Mouse (Mus musculus): ENCODE measurements around the gene Cdkn1b. TPM values are rescaled to one million over a fixed set of nuclear protein-coding genes. Genes with fewer than 3 reads are reported as not detected.

Cdkn1b gene
- total RNA-seq (2023), result 10 to 100 TPM; 80.4 to 91.7 TPM

DNA sequence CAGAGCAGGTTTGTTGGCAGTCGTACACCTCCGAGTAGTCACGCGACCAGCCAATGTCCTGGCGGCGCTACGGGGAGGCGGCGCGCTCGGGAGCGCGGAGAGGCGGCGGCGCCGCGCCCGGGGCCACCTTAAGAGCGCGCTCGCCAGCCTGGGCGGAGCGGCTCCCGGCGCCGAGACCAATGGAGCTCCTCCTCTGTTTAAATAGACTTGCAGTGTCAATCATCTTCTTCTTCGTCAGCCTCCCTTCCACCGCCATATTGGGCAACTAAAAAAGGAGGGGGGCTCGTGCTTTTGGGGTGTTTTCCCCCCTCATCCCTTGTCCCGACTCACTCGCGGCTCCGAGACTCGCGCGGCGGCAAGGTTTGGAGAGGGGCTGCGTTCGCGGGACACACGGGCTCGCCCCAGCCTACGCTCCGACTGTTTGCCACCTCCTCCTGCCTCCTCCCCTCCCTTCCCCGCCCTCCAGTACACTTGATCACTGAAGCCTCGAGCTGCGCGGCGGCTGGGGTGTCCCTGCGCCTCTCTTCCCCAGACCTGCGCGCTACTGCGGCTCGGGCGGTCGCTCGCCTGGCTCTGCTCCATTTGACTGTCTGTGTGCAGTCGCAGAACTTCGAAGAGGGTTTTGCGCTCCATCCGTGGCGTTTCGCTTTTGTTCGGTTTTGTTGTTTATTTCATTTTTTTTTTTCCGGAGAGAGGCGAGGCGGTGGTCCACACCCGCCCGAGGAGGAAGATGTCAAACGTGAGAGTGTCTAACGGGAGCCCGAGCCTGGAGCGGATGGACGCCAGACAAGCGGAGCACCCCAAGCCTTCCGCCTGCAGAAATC lies at the start of gene Cdkn1b:
Gene Cdkn1b, plus strand, starts transcription at position 212 of the 824 bp plus-strand sequence.

GRCm38 (mm10) chr6:134898095-134898965 lies 21.9 kb upstream of the Cdkn1b start, which contains the start of gene Gpr19:
Gene Gpr19 (minus strand): TSS chr6:134898578.

Other genes with a start within 250 kb of the Cdkn1b start
- gene Dusp16, start 127.8 kb upstream of the Cdkn1b start, total RNA-seq (2023), result 1 to 10 TPM; 2.3 to 3.1 TPM
- gene Crebl2, start 90.2 kb upstream of the Cdkn1b start, total RNA-seq (2023), result 1 to 10 TPM; 7.6 to 8.5 TPM
- gene Gpr19, start 21.8 kb upstream of the Cdkn1b start, total RNA-seq (2023), result 1 to 10 TPM; 5.4 to 6.9 TPM
- under 1 TPM; 0.62 to 0.72 TPM for gene Apold1, start 61.3 kb downstream of the Cdkn1b start, total RNA-seq (2023)
- 10 to 100 TPM; 51.0 to 55.2 TPM for gene Ddx47, start 91.2 kb downstream of the Cdkn1b start, total RNA-seq (2023)
- under 1 TPM in 1 of 2 experiments, not detected in 1; 0.22 TPM for gene Gprc5a, start 145.2 kb downstream of the Cdkn1b start, total RNA-seq (2023)
- under 1 TPM in 1 of 2 experiments, not detected in 1; 0.26 TPM for gene Gprc5d, start 197.9 kb downstream of the Cdkn1b start, total RNA-seq (2023)